Mouse (Mus musculus) lung, embryonic 16.5 days (tissue): ENCODE data around the gene Gtf2h4. TPM values are rescaled to one million over a fixed set of nuclear protein-coding genes. Genes with fewer than 3 reads are reported as not detected.
A peak's percentile ranks its signal among the peaks of the same experiment; 100 is the strongest.

ENCODE experiments used
- ATAC-seq: fragments of 200-750 bp; cut with Nextera tagmentation; 2 replicates; pipeline ENCODE4 v1.8.0; 2017; ENCODE audit warnings: low read depth, mild to moderate bottlenecking, moderate library complexity
- H3K27ac ChIP-seq: fragments of 300-500 bp; sonication (generic); 2 replicates; pipeline ENCODE4 v1.5.1; 2014; ENCODE audit warnings: mild to moderate bottlenecking, control low read depth, low read length
- H3K27me3 ChIP-seq: fragments of 300-500 bp; sonication (generic); 2 replicates; pipeline ENCODE4 v1.6.1; 2014; ENCODE audit warnings: low read depth, low read length, mixed read lengths; ENCODE audit not compliant: control insufficient read depth, insufficient read depth
- H3K36me3 ChIP-seq: fragments of 300-500 bp; sonication (generic); 2 replicates; pipeline ENCODE4 v1.6.1; 2014; ENCODE audit warnings: low read length; ENCODE audit not compliant: control insufficient read depth, insufficient read depth
- H3K4me1 ChIP-seq: fragments of 300-500 bp; sonication (generic); replicated peaks from 2 replicates; pipeline ENCODE4 v1.6.1; 2014; ENCODE audit warnings: low read length, mixed read lengths; ENCODE audit not compliant: control insufficient read depth, insufficient read depth
- H3K4me2 ChIP-seq: fragments of 300-500 bp; sonication (generic); 2 replicates; pipeline ENCODE4 v1.6.1; 2014; ENCODE audit warnings: low read depth, low read length, control low read depth
- H3K4me3 ChIP-seq: fragments of 300-500 bp; sonication (generic); 2 replicates; pipeline ENCODE4 v1.5.1; 2014; ENCODE audit warnings: mild to moderate bottlenecking, low read length, control low read depth
- H3K9ac ChIP-seq: fragments of 300-500 bp; sonication (generic); 2 replicates; pipeline ENCODE4 v1.6.1; 2014; ENCODE audit warnings: low read length, control low read depth
- H3K9me3 ChIP-seq: fragments of 300-500 bp; sonication (generic); 2 replicates; pipeline ENCODE4 v1.6.1; 2016; ENCODE audit warnings: low read length; ENCODE audit not compliant: control insufficient read depth
- WGBS: fragments of 180-500 bp; shearing (Covaris S2); extraction: QIAGEN DNeasy Blood & Tissue Kit; methylation state at CpG from one replicate; pipeline ENCODE4 v1.1.7; 2014; 5-methylcytosine and 5-hydroxymethylcytosine counted together
- polyA plus RNA-seq: library from polyadenylated mRNA; unstranded; fragments of >200 nt; fragmentation: Nextera tagmentation; extraction: Ambion mirVana; gene quantifications from 2 replicates; pipeline ENCODE4 v1.2.1, GENCODE M21; 2015

Gene Gtf2h4
- polyA plus RNA-seq, 1 experiment from 2014 or later = 47.5 TPM

GRCm38 (mm10) chr17:35689936-35690645, 16.6 kb upstream of the Gtf2h4 start:
- WGBS = 92% methylated on average over 18 of the region's 18 CpGs

GRCm38 (mm10) chr17:35688347-35689175, 15.0 kb upstream of the Gtf2h4 start:
- no peak overlapping the region for H3K9ac ChIP-seq
- H3K4me3 ChIP-seq = no peak overlapping the region
- peaks cover 57% of the 10 kb centered on the region for H3K36me3 ChIP-seq
- H3K27ac ChIP-seq = no peak overlapping the region
- ATAC-seq = no peak; the same call in 1 of the 2 replicates
- H3K4me2 ChIP-seq = no peak overlapping the region
- no peaks in the 10 kb centered on the region for H3K9me3 ChIP-seq
- H3K27me3 ChIP-seq = no peaks in the 10 kb centered on the region
- no peaks in the 10 kb centered on the region for H3K4me1 ChIP-seq
- 77% methylated on average over 25 of the region's 25 CpGs for WGBS

More at GRCm38 (mm10) chr17:35689936-35690645, 16.6 kb upstream of the Gtf2h4 start:
- no peak overlapping the region for H3K9ac ChIP-seq
- H3K4me2 ChIP-seq = no peak overlapping the region
- no peaks in the 10 kb centered on the region for H3K9me3 ChIP-seq
- H3K27ac ChIP-seq = no peak overlapping the region
- no peak for ATAC-seq
- no peaks in the 10 kb centered on the region for H3K27me3 ChIP-seq
- no peaks in the 10 kb centered on the region for H3K4me1 ChIP-seq
- peaks cover 50% of the 10 kb centered on the region for H3K36me3 ChIP-seq
- no peak overlapping the region for H3K4me3 ChIP-seq

- H3K9ac ChIP-seq = no peak overlapping the region
- no peaks in the 10 kb centered on the region for H3K9me3 ChIP-seq
- H3K36me3 ChIP-seq = peaks cover 55% of the 10 kb centered on the region
- no peak overlapping the region for H3K4me3 ChIP-seq
- no peak for ATAC-seq
- H3K27ac ChIP-seq = no peak overlapping the region
- H3K4me2 ChIP-seq = no peak overlapping the region
- H3K4me1 ChIP-seq = no peaks in the 10 kb centered on the region
- H3K27me3 ChIP-seq = no peaks in the 10 kb centered on the region
- WGBS = 77% methylated on average over 9 of the region's 9 CpGs
Measured at GRCm38 (mm10) chr17:35685061-35685460, 11.5 kb upstream of the Gtf2h4 start.

DNA sequence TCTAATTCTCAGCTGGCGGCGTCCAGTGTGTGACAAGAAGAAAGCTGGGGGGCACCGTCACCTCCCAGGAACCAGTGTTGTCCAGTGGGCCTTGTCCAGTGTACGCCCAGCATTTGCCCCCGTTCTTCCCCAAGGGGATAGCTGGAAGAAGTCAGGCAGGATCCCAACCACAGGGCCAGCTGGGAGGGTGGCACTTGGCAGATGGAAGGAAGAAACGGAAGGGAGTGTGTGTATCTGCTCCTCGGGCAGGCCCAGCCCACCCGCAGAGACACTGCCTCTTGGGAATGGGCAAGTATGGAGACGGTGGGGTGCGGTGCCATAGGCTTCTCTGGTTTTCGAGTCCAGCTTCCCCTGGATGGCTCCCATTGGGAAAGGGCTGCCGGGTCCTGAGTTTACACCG, 8.4 kb upstream of the Gtf2h4 start:
- Histone ChIP-seq H3K36me3 (peaks cover 35% of the 10 kb centered on the region), H3K4me1 (no peaks in the 10 kb centered on the region), H3K4me2 (no peak overlapping the region), H3K27ac (no peak overlapping the region), H3K27me3 (no peaks in the 10 kb centered on the region), H3K4me3 (no peak overlapping the region), H3K9me3 (no peaks in the 10 kb centered on the region), H3K9ac (no peak overlapping the region)
- ATAC-seq = no peak
- 77% methylated on average over 13 of the region's 13 CpGs for WGBS

GRCm38 (mm10) chr17:35680591-35680990, 7.1 kb upstream of the Gtf2h4 start:
- 28% methylated on average over 6 of the region's 6 CpGs for WGBS

GRCm38 (mm10) chr17:35672527-35672926, 1.0 kb downstream of the Gtf2h4 start:
- H3K4me2 ChIP-seq = peak overlapping the region; percentile 56; the same call in 1 of the 2 replicates
- H3K9me3 ChIP-seq = no peaks in the 10 kb centered on the region
- no peak for ATAC-seq
- H3K9ac ChIP-seq = no peak overlapping the region
- H3K4me1 ChIP-seq = peaks cover 8% of the 10 kb centered on the region
- no peak overlapping the region for H3K27ac ChIP-seq
- 83% methylated on average over 6 of the region's 6 CpGs for WGBS
- H3K36me3 ChIP-seq = peaks cover 2% of the 10 kb centered on the region; the same call in 1 of the 2 replicates
- no peak overlapping the region for H3K4me3 ChIP-seq
- H3K27me3 ChIP-seq = no peaks in the 10 kb centered on the region

More at GRCm38 (mm10) chr17:35680591-35680990, 7.1 kb upstream of the Gtf2h4 start:
- H3K9ac ChIP-seq = no peak overlapping the region
- no peaks in the 10 kb centered on the region for H3K4me1 ChIP-seq
- H3K9me3 ChIP-seq = no peaks in the 10 kb centered on the region
- no peak overlapping the region for H3K27ac ChIP-seq
- no peaks in the 10 kb centered on the region for H3K27me3 ChIP-seq
- H3K36me3 ChIP-seq = peaks cover 28% of the 10 kb centered on the region
- H3K4me3 ChIP-seq = no peak overlapping the region
- H3K4me2 ChIP-seq = no peak overlapping the region
- no peak for ATAC-seq

DNA sequence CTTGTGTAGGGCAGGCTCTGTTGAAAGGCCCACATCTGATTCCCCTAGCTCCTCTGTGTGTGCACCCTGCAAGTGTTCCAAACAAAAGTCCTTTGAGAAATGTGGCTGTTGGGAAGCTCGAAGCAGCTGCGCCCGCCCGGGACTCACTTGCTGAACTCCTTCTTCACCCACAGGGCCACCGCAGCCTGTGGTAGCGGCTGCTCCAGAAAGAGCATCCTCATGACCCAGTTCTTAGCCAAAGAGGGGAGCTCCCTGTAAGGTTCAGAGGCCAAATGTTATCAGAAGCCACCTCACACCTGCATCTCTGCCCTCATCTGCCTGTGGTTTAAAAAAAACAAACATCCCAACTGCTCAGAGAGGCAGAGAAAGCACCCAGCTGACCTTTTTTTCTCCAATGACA, 1.7 kb downstream of the Gtf2h4 start:
- Histone ChIP-seq H3K4me2 (no peak overlapping the region), H3K4me3 (no peak overlapping the region), H3K36me3 (peaks cover 2% of the 10 kb centered on the region; the same call in 1 of the 2 replicates), H3K27ac (no peak overlapping the region), H3K9ac (no peak overlapping the region), H3K27me3 (no peaks in the 10 kb centered on the region), H3K4me1 (peaks cover 10% of the 10 kb centered on the region), H3K9me3 (no peaks in the 10 kb centered on the region)
- 57% methylated on average over 6 of the region's 6 CpGs for whole genome bisulfite sequencing
- no peak for ATAC-seq

- no peaks in the 10 kb centered on the region for H3K9me3 ChIP-seq
- 89% methylated on average over 9 of the region's 9 CpGs for WGBS
- H3K36me3 ChIP-seq = peaks cover 2% of the 10 kb centered on the region; the same call in 1 of the 2 replicates
- H3K27me3 ChIP-seq = no peaks in the 10 kb centered on the region
- peaks cover 14% of the 10 kb centered on the region for H3K4me1 ChIP-seq
- H3K4me2 ChIP-seq = no peak overlapping the region
- no peak for ATAC-seq
- no peak overlapping the region for H3K4me3 ChIP-seq
- H3K9ac ChIP-seq = no peak overlapping the region
- H3K27ac ChIP-seq = no peak overlapping the region
Measured at GRCm38 (mm10) chr17:35669731-35670130, 3.8 kb downstream of the Gtf2h4 start.

- Histone ChIP-seq H3K4me1 (peaks cover 10% of the 10 kb centered on the region), H3K36me3 (peaks cover 8% of the 10 kb centered on the region), H3K9me3 (no peaks in the 10 kb centered on the region), H3K27me3 (no peaks in the 10 kb centered on the region), H3K27ac (peak within 1 kb of the TSS; percentile 84), H3K9ac (peak within 1 kb of the TSS; percentile 89), H3K4me2 (peak within 1 kb of the TSS; percentile 89), H3K4me3 (peak within 1 kb of the TSS; percentile 71)
- under 1% methylated on average over 61 of the region's 61 CpGs for WGBS
- peak; percentile 91 for ATAC-seq
Measured at GRCm38 (mm10) chr17:35667334-35668065, 6.0 kb downstream of the Gtf2h4 start, which contains the start of gene Vars2. Vars2 (minus strand) TSS chr17:35667592.
